ENCODE assay signal across 11 mouse cellular contexts in the genomic region with DNA sequence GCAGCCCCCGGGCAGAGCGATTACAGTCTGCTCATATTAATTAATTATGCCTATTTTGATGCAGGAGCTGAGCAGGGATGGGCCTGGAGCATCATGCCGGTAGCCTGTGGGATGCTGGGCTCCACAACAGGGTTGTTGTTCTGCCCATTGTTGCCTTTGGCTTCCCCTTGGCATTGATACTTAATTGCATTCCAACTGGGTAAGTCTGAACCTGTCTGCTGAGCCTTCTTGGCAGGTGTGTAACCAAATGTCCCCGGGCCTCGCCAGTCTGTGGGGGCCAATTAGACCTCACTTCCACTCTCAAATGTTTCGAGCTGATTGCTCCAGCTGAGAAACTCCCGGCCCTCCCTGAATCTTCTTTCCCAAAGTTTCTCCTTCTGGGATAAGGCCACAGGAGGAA. TPM values are rescaled to one million over a fixed set of nuclear protein-coding genes. Genes with fewer than 3 reads are reported as not detected.
DNase-seq lines count a peak whose midpoint lies in the region; ATAC-seq and TF ChIP-seq lines count a peak whose summit lies in the region.
"Had no signal": no experiment of that assay in that cellular context is flagged by ENCODE, and none has a peak within 500 bp of the region (broad histone marks: within the 10 kb centered on the region; RNA-seq: fewer than 3 reads in every experiment).

No protein-coding gene starts in this region.

- TF ChIP-seq CTCF in heart, postnatal 0 days (IDR thresholded peaks at IDR 0.05; ENCODE audit: low read depth), result no peak

- peak overlapping the region; percentile 83 for H3K27ac ChIP-seq in lung, embryonic 16.5 days (ENCODE audit: low read length)
- peak overlapping the region; percentile 98 for H3K27ac ChIP-seq in heart, postnatal 0 days (ENCODE audit: low read depth)

- no peaks in the 10 kb centered on the region for H3K36me3 ChIP-seq in lung, embryonic 16.5 days (ENCODE audit: control insufficient read depth, insufficient read depth, low read length)
- no peaks in the 10 kb centered on the region for H3K36me3 ChIP-seq in heart, postnatal 0 days (replicated peaks; ENCODE audit: control insufficient read depth, insufficient read depth, low read length)

- no peak overlapping the region for H3K4me2 ChIP-seq in lung, embryonic 16.5 days (ENCODE audit: low read depth, low read length)
- H3K4me2 ChIP-seq in heart, postnatal 0 days (ENCODE audit: low read depth, low read length), result no peak overlapping the region

- H3K4me3 ChIP-seq in lung, embryonic 16.5 days (ENCODE audit: low read length), result no peak overlapping the region
- no peak overlapping the region for H3K4me3 ChIP-seq in heart, postnatal 0 days (ENCODE audit: low read depth, low read length)

- ATAC-seq in lung, embryonic 16.5 days (ENCODE audit: low read depth), result no peak
- no peak for ATAC-seq in heart, postnatal 0 days (ENCODE audit: insufficient read depth, low read depth)

- no peak for TF ChIP-seq EP300 in heart, postnatal 0 days (IDR thresholded peaks at IDR 0.05; ENCODE audit: low read depth)

- peak; percentile 72 for DNase-seq in heart, adult 11 months
- no peak for DNase-seq in heart, adult 9 months (ENCODE audit: low spot score in 2 of 2)
- DNase-seq in lung, postnatal 4 days, result no peak
- no peak for DNase-seq in heart, postnatal 0 days (ENCODE audit: low spot score)
- peak; percentile 63 for DNase-seq in retina, postnatal 1 day
- no peak for DNase-seq in adipocyte (ENCODE audit: low spot score)
- no peak for DNase-seq in spleen, postnatal 10 days (ENCODE audit: low spot score in 2 of 2)
- DNase-seq: layer of hippocampus, postnatal 36 days; right cerebral cortex, postnatal 25 days; thymus, postnatal 36 days had no signal

- no peaks in the 10 kb centered on the region for H3K27me3 ChIP-seq in lung, embryonic 16.5 days (ENCODE audit: control insufficient read depth, insufficient read depth, low read depth, low read length)
- no peaks in the 10 kb centered on the region for H3K27me3 ChIP-seq in heart, postnatal 0 days (ENCODE audit: control insufficient read depth, insufficient read depth, low read length)

- WGBS in lung, embryonic 16.5 days, result 71% methylated on average over 7 of the region's 7 CpGs
- 76% methylated on average over 7 of the region's 7 CpGs for WGBS in heart, postnatal 0 days

- H3K9ac ChIP-seq in lung, embryonic 16.5 days (ENCODE audit: low read length), result no peak overlapping the region
- no peak overlapping the region for H3K9ac ChIP-seq in heart, postnatal 0 days (replicated peaks; ENCODE audit: low read depth, low read length)

- H3K4me1 ChIP-seq in lung, embryonic 16.5 days (replicated peaks; ENCODE audit: control insufficient read depth, insufficient read depth, low read length), result peaks cover 32% of the 10 kb centered on the region
- peaks cover 23% of the 10 kb centered on the region for H3K4me1 ChIP-seq in heart, postnatal 0 days (ENCODE audit: control insufficient read depth, insufficient read depth)

- H3K9me3 ChIP-seq in lung, embryonic 16.5 days (ENCODE audit: control insufficient read depth, low read length), result no peaks in the 10 kb centered on the region
- no peaks in the 10 kb centered on the region for H3K9me3 ChIP-seq in heart, postnatal 0 days (replicated peaks; ENCODE audit: control insufficient read depth, low read length)

RNA-seq across cellular contexts. Expression of a gene that starts 24.9 kb away (rescaled TPM):
- 10.0 and 12.4 TPM in 2 replicates for polyA plus RNA-seq in lung, embryonic 16.5 days (2015; fragmentation: Nextera tagmentation; extraction: Ambion mirVana)
- 1.7 and 2.4 TPM in 2 replicates for total RNA-seq in heart, postnatal 0 days (2014; rRNA removed; ENCODE audit: low replicate concordance)
- 0.51 and 0.71 TPM in 2 replicates for polyA plus RNA-seq in heart, postnatal 0 days (2015; fragmentation: Nextera tagmentation; extraction: Ambion mirVana)

Comparison
In these comparisons a context has a peak if more than half of its experiments do, and no peak if none do; other contexts are left out.
1. DNase-seq: peak in heart, adult 11 months (single experiment) and retina, postnatal 1 day (single experiment); none in heart, adult 9 months (0 of 2), lung, postnatal 4 days (0 of 2), heart, postnatal 0 days (single experiment), adipocyte (single experiment) and spleen, postnatal 10 days (0 of 2).